Mouse (Mus musculus) gastrocnemius, postnatal 25 days (tissue): ENCODE data around the gene Susd6. TPM values are rescaled to one million over a fixed set of nuclear protein-coding genes. Genes with fewer than 3 reads are reported as not detected.

Experiments
- DNase-seq: peaks from one replicate; pipeline ENCODE4 v3.0.0; 2022
- total RNA-seq, 2 experiments: library from RNA; stranded (reverse); gene quantifications; 1 replicate in 1 of 2; 2 replicates in 1 of 2; pipeline ENCODE4 v1.2.3; 2021

Gene Susd6
- total RNA-seq, 2 experiments from 2014 or later, result 26.7 to 28.1 TPM

DNA sequence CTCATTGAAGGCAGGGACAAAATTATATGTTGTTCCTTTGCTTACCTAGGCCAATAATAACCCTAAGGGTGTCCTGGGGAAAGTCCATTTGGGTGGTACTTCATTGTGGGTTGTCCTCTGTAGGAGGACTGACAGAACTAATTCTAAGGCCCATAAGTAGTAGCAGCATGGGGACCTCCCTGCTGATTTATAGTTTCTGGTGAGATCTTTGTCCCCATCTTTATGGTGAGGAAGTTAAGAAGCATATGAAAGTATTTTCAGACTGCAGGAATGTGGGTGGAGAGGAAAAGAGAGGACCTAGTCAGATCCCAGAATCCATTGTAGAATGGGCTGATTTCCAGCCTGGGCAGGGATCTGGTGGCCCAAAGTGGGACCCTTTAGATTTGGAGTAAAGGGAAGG is 48.0 kb downstream of the Susd6 start:
- DNase-seq, result no peak

DNA sequence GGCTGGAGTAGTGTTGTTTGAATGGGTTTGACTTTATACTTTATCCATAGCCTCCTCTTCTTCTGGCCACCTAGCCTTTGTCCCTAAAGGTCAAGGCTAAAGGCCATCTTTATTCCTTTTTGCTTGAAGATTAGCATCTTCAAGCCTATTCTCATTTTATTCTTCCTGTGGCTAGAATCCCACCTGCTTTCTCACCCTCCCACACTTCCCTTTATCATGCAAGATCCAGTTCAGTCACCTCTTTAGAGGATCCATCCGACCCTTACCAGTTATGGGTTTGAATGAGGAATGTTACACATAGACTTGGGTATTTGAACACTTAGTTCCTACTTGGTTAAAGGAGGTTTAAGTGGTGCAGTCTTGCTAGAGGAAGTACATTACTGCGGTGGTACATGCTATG is 48.5 kb downstream of the Susd6 start:
- no peak for DNase-seq

DNA sequence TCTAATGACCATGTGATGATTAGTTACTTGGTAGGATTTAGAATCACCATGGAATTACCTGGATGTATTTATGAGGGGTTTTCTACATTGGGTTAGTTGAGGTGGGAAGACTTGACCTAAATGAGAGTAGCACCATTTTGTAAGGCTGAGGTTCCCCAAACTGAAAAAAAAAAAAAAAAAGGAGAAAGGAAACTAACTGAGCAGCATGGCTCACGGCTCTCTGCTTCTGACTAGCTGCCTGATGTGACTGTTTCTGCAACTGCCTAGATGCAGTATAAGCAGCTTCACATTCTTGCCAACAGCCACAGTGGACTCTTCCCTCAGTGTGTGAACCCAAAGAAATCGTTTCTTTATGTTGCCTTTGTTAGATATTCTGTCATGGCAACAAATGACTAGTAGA is 49.3 kb downstream of the Susd6 start:
- no peak for DNase-seq

DNA sequence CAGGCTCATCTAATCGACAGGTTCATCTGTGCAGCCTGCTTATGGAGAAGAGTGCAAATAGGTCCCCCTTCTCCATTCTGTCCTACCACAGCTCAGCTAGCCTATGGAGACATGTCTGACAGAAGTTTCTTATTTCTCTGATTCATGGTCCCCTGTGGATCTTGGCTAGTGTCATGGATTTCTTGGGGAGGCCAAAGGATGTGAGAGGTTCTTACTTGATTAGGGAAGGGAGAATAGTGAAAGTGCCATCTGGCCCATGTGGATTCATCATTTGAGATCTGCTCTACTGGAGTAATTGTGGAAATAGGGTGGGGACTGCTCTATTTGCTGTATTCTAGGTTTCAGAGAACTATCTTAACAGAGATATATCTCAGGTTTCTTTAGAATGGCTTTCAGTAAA is 51.3 kb downstream of the Susd6 start:
- DNase-seq, result no peak

DNA sequence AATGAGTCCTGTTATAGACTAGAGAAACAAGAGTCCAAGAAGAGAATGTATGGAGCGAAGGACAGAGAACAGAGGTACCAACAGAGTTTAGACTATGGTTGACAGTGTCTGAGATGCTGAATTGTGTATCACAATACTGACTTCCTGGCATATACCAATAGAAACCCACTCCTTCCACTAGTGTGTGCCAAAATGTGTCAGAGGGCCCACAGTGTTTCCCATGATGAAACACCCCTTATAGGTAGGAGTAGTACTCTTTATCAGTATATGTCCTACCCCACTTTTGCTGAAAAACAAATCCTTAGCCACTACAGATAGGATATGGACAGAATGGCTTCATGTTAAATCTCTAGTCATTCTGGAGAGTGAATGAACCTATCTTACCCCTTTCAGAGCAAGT is 52.3 kb downstream of the Susd6 start:
- DNase-seq, result no peak

DNA sequence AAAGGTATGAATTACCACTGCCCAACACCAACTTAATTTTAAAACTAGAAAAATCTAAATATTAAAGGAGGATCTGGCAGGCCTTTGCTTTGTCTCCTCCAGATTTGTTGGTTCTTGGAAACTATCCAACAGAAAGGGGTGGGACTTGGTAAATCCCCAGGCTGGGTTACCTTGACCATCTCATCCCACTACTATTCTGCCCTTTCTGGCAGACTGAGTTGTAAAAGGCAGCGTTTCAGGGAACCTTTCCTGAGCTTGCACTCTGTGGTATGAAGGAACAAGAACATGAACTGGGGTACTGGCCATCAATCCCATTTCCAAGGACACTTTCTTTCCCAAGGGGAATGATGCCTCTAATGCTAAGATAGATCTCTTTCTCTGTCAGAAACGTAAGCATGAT is 52.9 kb downstream of the Susd6 start:
- no peak for DNase-seq

DNA sequence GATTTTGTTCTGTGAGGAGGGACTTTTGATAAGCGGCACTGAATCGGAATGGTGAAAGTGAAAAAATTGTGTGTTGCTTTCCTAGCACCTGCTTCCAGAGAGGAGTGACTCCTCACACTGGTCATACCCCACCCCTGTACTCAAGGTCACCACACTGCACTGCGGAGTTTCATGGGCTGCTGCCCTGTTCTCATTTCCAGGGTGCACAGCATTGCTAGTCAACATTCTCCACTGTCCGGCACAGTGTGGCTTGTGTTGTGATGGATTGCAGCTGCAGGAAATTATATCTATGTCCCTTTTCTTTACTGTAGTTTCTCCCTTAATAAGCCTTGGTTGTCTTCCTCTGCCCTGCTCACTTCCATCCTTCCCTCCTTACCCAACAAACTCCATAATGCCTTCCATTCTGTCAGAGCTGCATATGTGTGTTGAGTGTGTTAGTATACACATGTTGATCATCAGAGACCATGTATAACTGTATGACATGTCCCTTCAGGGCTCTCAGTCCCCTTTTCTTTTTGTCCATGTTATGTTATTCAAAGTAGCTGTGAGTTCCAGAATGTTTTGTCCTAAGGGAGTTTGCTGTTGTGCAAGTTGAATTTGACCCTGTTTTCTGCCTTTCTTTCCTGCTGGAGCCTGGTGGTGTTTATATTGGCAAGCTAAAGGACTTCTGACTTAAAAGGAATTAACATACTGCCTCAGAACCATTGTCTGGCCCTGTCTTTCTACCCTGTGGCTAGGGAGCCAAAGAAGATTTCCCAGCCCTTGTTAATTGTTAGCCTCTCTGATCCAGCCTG is 53.5 kb downstream of the Susd6 start:
- DNase-seq, result peak; percentile 22

DNA sequence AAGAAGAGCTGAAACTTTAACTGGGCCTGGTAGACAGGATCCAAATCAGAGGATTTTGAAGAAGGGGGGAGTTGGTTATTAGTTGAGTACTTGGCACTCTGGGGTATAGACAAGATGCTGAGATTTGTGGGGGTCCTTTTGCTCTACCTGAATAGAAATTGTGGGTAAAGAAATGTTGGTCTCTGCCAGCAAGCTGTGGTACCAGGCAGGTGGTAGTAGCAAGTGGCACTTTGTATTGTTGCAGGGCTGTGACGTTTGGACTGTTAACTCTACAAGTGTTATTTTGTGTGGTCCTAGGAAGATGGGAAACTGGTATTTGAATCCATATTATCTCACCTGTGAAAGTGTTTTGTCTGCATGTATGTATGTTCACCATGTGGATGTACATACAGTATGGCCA is 55.6 kb downstream of the Susd6 start:
- no peak for DNase-seq

DNA sequence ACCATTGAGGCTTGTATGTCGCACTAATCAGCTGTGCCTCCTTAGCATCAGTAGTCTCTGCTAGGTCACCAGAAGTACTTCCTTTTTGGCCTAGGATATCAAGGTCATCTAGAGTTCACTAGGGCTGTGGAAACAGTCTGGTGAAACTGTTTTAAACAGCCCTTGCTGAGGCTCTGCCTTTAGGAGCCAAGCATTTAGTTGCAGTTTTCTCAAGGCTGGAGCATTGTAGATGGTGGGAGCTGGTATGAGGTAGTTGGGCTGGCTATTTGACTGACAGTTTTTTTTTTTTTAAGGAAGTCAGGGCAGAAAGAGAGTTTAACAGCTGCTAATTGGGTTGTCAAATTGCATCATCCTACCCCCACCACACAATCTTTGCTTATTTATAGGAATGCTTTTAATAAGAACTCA is 56.6 kb downstream of the Susd6 start:
- no peak for DNase-seq

DNA sequence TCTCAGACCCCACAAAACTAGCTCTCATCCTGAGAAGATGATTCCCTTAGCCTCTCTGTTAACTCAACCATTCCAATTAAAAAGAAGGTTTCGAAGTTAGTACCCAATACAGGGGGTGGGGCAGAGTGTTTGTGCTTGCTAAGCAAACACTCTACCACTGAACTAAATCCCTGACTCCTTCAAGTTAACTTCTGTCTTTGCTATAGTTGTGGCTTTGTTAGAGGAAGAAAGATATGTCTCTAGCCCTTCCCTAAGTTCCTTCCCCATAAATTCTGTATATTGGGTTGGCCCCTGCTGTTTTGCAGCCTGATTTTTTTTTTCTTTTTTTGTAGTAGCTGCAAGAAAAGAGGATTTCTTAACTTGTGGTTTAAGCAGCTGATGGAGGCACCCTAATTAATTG is 61.7 kb downstream of the Susd6 start:
- DNase-seq, result no peak

DNA sequence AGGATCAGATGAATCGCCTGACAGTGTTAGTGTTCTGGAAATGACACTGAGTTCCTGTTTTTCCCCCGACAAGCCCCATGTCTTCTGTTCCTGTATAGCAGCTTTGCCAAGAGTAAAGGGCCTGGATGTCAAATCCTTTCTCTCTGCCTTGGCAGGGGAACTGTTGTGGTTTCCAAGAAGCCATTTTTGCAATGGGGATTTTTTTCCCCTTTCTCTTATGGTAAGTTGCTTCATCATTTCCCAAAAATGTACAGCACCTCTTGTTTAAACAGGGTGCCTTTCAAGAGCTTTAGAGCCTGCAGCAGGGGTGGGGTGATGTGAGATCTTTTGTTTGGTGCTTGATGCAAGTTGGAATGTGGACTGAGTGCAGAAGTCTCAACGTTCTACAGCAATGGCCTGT is 63.4 kb downstream of the Susd6 start:
- DNase-seq, result no peak

DNA sequence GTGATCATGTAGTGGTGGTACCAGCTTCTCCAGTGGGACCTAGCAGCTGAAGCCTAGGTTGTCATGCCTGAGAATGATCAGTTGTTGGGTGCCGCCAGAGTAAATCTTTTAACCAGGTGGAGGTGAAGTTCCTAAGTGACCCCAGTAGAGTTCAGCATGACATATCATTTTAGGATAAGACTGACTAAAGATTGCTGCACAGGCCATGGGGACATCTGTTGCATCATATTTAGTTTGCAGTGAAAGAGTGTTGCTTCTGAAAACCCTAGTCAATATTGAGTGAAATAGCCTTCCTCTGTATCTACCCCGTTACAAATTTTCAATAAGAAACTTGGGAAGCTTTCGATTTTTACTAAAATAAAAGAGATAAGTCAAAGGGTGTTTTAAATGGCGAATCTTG is 64.4 kb downstream of the Susd6 start:
- DNase-seq, result no peak

DNA sequence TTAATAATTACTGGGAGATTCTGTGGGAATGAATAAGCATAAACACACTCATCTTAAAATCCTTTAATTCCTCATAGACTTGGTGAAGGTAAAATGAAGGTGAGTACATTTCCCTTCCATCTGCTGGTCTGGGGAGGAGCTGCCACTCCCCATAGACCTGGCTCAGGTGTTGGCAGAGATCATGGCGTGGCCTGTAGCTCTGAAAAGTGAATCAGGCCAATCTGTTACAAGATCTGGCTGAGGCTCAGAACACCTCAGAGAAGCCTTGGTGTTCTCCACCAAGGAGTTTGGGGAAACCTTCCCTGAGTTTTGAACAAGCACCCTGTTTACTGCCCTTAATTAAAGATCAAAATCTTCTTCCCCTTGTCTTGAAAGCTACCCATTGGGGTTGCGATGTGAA is 64.8 kb downstream of the Susd6 start:
- DNase-seq, result no peak

DNA sequence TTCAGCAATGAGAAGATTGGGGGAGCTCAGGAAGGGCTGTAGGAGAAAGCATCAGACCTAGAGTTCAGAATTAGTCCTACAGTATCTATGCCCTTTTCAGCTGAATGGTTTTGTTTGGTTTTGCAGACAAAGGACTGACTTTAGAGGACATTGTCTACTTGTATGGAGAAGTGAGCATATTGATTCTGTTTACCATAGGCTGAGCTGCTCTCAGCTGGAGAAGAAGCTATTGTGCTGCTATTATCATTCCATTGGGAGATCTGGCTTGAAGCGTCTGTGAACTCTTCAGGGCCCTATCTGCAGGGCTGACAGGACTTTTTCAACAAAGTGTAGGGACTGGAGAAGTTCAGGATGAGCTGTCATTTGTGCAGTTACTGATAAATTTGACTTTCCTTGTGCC is 65.3 kb downstream of the Susd6 start:
- no peak for DNase-seq

DNA sequence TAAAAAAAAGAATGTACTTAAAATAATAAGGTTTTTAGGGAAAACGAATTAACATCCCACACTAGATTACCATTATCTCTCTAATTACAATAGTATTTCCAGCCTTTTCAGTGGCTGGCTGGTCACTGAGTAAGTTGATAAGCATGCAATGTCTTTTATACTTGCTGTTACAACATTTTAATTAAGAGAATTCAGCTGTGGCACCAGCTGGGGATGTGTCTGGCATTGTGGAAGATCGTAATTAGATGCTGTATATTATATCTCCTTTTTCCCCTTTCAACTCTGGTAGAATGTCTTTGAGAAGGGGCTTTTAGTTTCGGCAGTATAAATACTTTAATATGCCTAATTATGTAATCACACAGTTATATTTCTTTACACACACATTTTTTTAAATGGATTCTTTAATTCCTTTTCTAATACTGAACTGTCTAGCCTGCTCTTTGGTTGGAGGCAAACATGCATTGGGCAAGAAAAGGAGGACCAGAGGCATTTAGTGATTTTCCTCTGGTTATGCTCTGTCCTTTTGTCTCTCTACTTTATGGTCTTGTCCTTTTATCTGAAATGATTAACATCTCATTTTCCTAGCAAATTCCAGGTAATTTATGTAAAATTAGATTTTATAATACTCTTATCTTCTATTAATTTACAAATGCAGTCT is 67.5 kb downstream of the Susd6 start:
- no peak for DNase-seq

DNA sequence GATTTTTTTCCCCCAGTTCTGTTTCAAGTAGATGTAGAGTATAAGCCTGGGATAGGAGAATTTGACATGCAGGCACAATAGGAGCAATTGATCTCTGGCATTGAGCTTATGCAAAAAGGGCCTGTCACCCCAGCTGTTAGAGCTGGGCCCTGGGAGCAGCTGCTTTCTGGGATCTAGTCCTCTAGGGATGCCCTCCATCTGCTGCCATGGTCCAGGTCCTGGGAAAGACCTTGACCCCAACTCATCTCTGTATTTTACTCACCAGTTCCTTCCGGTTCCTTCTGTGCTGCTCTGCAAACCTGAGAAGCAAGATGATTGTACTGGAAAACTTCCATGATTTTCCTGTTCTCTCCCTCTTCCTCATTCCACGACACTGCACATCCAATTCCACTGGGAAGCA is 68.0 kb downstream of the Susd6 start:
- no peak for DNase-seq

DNA sequence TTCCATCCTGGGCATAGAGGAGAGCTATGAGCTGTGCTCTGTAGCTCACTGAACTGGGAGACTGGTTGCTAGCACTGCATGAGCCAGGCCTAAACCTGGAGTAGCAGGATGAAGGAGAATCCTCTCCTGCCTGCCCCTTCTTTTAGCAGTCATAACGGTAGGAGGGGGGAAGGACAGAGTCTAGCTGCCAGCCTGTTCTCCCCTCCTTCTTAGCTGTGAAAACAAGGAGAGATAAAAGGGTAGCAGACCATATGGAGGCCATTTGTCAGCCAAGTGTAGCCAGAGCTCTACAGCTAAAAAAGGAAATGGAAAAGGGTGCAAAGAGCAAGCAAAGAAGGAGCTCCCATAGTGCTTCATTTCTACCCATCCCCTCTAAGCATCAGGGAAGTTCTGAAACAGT is 71.6 kb downstream of the Susd6 start:
- no peak for DNase-seq

DNA sequence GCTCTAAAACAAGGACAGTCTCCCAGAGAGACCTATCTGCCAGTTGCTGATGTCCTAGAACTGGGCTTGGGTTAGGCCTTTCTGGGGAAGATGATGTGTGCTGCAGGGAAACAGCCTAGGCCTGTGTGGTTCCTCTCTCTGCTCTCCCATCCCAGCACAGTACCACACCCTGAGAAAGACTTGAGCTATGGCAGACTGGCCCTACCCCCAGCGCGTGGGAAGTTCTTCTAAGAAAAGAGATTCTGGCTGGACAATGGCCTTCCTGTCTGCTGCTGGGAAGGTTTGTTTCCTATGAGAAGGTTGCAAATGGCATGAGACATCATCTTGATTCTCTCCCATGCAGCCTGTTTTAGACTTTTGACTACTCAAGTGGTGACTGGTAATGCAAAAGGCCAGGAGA is 73.1 kb downstream of the Susd6 start:
- no peak for DNase-seq

DNA sequence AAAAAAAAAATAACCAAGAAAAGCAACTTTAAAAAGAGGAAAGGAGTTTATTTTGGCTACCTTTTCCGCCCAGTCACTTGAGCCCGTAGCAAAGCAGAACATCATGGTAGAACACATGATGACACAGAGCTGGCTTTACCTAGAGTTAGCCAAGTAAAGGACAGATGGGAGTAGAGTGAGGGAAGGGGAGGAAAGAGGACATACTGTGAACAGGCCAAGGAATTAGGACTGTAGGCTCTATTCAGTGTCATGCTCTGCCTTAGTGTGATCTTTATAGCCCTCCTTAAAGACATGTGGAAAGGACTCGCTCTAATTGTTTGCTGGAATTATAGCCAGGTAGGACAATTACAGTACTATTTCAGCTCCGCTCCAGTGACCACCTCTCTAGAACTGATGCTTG is 74.9 kb downstream of the Susd6 start:
- DNase-seq, result no peak

DNA sequence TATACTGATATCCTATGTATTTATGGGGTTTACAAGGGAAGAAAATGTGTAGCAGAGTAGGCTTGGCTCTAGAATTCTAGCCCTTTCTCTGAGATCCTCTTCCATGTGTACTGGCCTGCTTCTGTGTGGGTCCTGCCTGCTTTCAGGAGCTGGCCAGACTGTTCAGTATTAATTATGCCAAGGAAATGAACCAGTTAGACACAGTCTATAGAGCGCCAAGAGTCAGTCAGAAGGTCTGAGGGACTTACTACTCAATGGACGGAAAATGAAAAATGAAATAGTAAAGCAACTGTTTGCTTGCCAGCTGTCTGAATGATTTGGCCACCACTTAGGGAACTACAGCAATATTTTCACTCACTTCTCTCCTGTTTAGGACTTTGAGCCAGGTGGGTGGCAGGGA is 75.7 kb downstream of the Susd6 start:
- no peak for DNase-seq

DNA sequence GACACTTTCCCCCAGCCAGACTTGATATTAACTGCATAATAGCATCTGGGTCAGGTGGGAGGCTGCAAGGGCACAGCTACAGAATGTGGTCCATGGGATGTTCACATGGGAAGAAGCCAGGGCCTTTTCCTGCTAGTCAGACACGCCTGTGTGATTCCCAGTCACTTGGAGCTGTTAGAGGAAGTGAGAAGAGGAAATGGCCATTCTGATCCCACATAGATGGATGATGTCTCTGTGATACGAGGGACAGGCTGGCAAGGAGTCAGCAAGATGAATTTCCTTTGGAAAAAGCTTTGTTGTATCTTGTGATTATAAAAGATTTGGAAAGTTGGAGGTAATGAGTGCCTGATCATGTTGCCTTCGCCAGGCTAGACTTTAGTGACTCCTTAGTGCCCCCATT is 76.8 kb downstream of the Susd6 start:
- DNase-seq, result no peak

DNA sequence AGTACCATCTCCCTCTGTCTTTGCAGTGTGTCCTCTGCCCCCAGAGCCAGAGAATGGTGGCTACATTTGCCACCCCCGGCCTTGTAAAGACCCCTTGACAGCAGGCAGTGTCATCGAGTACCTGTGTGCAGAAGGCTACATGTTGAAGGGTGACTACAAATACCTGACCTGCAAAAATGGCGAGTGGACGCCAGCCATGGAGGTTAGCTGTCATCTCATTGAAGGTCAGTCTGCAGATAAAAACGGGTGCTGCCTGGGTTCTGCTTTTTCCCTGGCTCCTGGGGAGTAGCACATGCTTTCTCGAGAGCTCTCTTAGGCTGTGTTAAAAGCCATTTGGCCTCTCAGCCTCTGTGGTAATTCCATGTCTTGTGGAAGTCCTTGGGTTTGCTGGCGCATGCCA is 78.1 kb downstream of the Susd6 start:
- no peak for DNase-seq

DNA sequence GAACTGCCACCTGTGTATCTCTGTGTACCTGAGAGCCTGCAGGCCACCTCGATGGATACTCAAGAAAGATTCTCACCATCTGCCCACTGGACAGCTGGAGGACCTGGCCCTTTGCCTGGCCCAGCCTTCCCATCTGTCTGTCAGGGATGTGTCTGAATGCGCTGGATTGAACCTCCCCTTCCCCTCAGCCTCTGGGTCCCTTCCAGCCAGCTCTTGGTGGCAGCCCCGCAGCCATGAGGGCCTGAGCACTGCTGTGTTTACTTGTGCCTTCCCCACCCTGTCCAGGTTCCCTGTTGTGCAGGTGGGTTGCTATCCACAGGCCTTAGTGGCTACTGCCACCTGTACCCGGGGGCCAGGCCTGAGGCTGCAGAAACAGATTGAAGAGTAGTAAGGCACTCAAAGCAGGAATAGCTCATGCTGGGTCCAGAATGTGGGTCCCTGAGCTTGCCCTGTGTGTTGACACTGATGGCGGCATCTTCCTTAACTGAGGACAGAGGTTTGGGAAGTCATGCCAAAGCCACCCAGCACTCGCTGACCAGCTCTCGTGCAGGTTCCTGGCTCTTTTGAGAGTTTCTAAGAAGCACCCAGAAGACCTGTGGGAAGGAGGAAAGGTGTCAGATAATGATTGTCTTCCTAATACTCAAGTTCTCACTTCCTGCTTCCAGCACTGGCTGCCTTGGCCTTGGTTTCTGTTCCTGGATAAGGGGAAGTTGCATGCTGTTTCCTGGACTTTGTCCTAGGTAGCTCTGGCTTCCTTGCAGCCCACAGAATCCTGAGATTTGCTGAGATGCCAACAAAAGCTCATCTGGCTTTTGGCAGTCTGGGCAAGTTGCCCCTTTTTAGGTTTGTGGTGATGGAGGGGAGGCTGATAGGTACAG is 87.1 kb downstream of the Susd6 start:
- DNase-seq, result no peak
